Mouse (Mus musculus) retina, adult 2 months (tissue): ENCODE data around the gene Calcrl.

Experiments
- DNase-seq: peaks from one replicate; pipeline ENCODE4 v3.0.0-alpha.2; 2012; ENCODE audit warnings: low read depth, low spot score

The Calcrl gene

DNA sequence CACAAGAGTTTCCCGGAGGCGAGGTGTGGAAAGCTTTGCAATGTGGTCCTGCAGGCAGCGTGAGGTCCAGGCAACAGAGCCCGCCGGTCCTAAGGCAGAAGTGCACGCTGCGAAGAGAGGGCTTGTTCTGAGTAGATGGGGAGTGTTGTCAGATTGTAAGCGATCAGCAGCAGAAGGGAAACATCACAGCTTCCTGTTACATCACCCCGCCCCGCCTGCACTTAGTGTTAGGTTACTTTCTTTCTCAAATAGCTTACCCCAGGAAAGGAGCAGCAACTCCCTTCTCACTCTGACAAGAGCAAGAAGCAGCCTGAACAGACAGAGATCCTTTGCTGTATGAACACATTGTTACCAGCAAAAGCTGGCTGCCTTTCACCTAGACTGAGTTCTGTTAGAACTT, at the start of gene Calcrl:
Gene Calcrl (minus strand): TSS at position 274 of the 400 bp plus-strand sequence.
- DNase-seq, result no peak

DNA sequence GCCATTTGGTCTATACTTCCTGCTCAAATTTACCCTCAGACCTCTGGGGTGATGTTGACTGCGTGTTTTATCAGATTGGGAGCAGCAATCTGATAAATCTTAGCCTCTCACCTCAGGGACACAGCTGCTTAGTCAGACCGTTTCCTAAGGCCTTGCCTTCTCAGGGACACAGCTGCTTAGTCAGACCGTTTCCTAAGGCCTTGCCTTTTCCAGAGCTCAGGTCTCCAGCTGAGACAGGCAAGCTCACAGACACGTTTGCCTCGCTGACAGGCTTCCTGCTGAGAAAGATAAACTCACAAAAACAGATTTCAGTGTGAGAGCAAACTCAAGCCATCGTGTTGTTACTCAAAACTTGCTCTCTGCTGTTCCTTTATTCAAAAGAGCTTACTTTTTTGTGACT, 49.4 kb upstream of the Calcrl start:
- DNase-seq, result no peak

DNA sequence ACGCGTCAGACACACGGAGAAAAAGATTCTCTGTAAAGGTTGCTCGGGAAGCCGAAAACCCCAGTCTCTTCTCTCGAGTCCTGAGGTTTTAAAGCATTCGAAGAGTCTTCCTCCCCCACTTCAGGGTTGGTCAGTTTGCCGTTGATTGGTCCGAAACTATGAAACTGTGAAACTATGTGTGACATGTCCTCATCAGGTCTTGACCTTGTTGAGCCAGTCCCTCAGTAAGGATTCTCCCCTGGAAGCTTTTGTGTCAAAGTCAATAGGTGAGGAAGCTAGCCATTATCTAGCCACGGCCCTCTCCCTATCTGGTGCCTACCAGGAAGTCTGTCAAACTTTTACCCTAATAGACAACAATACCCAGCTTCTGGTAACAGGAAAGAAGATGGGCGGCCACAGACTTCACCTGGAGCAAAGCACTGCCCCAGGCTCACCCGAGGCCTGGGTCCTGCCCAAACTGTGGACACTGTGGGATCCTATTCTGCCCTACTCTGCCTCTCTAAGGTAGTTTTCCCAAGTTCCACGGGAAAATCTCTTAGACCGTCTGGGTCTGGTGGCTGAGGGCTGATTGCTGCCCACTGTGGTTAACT, 48.8 kb upstream of the Calcrl start:
- no peak for DNase-seq

DNA sequence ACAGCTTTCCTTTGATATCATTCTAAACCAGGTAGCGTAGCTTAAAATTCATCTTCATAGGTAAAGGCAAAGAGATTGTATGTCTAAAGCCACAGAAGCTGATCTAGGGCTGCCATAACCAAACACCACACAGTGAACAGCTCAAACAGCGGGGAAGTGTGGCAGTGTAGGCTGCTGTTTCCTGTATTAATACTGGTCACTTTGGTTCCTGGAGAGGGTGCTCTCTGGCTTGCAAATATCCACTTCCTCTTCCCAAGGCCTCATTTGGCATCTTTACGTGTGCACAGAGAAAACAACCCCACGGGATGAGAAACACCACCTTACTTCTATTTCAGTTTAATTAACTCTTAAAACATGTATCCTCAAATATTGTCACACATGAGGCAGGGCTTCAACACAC, 42.2 kb upstream of the Calcrl start:
- DNase-seq, result no peak

DNA sequence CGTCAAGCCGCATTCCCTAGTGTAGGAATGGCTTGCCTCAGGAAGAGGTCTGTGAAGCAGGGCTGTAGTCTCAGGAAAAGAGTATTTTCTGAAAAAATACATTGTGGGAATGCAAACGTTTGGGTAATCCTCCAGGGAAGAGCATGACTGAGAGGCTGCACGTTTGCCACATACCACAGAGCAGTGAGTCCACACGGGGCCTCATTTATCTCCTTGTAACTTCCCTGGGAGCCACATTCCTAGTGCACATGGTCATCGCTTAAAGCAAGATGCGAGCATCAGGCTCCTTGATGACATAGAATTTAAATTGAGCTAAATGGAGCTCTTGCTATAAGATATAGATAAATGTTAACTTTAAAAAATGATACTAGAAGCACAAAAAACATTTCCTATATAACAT, 39.7 kb upstream of the Calcrl start:
- no peak for DNase-seq

DNA sequence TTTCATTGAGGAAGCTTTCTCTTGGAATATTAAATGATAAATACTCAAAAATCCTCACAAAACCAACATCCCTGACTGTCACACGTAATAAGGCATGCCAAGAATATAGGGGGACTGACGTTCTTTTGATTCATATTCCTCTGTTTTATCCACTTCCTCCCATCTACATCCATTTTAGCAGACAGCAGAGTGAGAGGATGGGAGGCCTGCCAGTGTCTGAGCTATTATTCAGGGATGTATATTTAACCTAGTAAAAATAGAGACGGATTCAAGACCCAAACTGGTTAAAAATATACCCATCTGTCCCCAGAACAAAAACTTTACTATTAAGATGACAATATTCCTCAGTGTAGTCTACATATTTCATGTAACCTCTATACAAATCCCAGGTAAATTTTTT, 37.2 kb upstream of the Calcrl start:
- DNase-seq, result no peak

DNA sequence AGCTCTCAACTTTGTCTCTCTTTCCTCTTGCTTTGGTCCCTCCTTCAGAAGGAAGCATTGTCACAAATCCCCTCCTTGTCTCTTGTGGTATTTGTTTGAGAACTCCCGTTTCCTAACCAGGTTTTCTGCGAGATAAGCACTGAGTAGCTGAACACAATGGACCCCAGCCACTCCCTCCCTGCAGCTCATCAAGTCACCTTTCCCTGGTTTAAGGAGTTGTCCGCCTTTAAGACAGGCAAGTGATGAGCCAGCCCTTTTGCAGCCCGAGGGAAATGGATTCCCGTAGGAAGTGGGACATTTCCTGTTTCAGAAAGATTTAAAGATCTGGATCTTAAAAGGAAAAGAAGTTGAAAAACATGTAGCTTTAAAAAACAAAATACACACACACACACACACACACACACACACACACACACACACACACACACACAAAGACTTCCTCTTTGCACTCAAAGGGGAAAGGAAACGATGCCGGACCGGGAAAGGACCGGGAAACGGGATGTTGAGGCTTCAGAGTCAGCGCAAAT, 34.5 kb upstream of the Calcrl start:
- no peak for DNase-seq

DNA sequence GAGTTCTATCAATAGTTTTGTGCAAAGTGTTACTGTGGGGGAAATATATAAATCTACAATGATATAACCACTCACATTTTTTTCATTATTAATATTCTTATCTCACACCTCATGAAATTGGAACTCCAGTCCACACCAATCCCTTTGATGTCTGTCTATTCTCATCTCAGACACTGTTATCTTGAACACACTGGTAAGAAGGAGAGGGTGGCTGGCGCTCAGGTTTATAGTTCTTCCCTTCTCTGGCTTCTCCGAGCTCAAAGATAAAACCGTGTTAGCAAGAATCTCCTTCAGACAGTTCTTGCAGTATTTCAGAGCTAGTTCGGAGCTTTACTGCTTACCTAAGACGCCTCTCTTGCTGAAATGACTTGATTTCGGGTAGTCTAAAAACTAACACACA, 32.0 kb upstream of the Calcrl start:
- DNase-seq, result no peak

DNA sequence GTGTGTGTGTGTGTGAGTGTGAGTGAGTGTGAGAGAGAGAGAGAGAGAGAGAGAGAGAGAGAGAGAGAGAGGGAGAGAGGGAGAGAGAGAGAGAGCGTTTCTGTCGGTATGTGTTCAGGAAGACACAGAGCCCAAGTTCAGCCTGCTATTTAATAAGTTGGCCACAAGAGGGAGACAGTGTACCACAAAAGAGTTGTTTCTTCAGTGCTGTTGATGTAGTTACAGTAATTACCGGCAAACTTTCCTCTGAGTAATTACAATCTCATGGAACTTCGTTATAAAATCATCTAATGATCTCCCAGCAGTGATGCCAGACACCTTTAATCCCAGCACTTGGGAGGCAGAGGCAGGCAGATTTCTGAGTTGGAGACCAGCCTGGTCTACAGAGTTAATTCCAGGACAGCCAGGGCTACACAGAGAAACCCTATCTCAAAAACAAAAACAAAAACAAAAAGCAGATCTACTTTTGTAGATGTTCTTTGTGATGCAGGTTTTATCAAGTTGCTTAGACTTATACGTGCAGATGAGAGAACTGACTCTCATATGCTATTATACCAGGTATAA, 30.1 kb upstream of the Calcrl start:
- peak; percentile 61 for DNase-seq

DNA sequence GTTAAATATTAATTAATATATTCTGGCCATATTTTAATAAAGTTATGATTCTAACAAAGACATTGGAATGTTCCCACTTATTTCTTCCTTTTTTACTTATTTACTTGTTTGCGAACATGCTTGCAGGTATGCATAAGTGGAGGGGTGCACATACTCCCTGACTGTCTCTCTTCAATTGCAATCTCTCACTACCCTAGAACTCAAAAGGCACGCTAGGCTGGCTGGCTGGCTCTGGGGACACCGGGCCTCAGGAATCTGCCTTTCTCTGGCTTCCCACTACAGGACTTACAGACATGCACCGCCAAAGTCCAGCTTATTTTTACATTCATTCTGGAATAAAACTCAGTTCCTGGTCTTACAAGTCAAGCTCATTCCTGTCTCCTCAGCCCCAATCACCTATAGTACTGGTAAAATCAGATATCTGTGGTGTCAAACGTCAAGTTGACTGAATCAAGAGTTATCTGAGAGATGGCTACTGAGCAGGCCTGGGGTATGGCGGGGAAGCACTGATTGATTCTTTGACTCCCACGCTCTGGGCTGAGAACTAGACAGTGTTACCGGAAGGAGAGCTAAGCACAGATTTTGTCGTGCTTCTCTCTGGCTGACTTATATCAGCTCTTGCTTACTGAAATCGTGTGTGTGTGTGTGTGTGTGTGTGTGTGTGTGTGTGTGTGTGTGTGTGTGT, 29.5 kb upstream of the Calcrl start:
- no peak for DNase-seq

DNA sequence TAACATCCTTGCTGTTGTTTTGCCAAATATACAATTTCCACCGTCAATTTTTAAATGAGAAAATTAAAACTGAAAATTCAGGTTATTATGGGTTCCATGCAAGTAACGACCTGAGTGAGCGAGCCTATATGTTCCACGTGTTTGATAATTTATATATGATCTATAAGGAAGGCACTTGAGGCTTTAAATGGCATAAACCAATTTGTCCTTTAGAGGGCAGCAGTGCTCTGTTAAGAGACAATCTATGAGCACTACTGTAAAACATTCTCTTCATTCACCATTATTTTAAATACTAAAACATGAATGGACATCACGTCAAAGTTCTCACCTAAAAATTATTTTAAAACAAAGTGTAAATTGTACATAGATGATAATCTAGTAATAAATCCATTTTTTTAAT, 28.8 kb upstream of the Calcrl start:
- peak; percentile 29 for DNase-seq

DNA sequence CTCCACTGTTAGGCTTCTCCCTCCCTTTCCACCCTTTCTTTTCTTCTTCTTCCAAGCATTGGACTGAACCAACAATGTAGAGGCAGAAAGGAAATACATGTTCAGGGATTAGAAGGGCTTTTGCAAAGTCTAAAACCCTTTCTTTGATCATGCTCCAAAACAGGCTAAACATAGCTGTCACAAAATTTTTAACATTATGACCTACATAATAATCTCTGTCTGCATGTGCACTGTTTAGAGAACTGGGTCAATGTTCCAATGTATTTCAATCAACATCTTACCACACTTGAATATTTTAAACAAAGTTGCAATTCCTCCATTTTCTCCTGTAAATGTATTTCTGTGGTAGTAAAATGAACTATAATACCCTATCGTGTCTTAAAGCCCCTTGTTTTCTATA, 20.3 kb upstream of the Calcrl start:
- no peak for DNase-seq

DNA sequence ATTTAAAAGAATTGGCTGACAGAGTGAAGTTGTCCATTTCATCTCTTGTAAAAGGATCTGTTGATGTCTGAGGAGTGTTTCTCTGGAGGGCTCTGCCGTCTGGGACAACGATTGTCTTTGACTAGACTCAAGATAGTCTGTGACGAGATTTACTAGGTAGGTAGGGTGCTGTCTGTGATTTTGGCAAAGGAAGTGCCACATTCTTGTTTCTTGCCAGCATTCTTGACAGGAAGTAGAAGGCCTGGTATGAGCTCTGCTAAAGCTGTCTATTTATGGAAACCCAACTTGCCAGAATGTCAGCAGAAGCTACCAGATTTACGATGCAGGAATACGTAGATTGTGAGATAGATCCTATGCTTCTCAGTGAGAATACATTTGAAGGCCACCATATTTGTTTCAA, 16.7 kb upstream of the Calcrl start:
- no peak for DNase-seq

DNA sequence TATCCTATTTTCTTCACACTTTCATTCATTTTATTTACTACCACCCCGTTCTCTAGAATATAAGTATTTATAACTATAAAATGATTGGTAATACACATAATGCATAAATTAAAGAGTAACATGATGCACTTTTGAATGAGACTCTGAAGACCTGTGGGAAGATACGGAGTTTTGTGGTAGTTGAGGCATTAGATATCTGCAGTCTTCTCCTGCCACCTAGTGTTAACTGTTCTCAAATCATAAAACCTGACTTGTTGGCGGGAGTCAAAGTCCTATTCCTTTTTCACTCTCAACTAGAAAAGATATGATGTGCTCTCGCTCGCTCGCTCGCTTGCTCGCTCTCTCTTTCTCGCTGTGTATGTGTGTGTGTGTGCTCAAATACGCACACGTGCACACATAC, 4.5 kb upstream of the Calcrl start:
- no peak for DNase-seq

DNA sequence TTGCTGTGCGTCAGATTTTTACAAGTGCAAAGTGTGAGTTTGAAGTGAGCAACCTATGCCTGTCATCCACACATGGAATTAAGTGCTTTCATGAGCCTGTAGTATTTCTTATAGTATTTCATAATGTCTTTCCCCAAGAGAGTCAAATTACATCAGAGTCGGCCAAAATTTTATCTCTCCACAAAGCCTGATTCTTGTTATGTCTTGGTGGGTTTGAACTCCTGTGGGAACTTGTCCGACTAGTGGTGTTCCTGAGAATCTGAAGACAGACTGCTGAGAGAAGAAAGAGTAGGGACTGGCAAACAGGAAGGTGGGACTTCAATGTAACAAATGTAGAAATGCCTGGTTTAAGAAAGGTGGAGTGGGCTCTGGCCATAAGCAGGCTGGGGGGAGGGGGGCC, 3.6 kb upstream of the Calcrl start:
- DNase-seq, result no peak

DNA sequence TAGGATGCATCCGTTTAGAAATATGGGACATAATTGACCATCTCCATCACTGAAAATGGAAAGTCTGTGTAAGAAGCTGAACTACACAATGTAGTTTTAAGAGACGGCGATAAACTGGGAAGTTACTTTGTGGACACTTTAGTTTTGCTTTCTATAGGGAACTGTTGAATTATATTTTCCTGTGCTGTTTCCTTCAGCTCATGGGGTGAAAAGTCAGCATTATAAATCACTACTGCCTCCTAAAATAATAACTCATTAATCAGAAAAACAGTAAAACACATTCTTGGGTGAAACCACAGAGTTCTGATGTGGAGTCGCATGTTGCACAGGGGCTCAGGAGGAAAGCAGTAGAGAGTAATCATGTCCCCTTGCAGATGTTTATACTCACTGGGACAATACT, 1.3 kb upstream of the Calcrl start:
- no peak for DNase-seq

DNA sequence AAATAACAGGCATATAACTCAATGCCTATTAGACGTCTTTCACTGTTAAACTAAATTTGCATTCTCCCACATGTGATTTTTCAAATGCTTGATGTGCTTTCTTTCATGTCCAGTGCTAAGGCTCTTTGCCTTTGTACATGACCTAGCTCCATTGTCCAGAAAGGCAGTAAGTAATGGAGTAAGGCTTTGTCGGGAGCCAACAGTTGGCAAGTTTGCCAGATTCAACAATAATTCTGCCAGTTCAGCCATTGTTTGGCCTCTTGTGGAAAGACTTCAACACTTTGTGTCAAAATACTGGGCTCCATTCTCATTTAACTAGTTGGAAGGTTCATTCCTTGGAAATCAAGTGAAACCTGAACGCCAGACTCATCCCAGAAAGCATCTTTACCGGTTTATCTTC, 8.7 kb downstream of the Calcrl start:
- no peak for DNase-seq

DNA sequence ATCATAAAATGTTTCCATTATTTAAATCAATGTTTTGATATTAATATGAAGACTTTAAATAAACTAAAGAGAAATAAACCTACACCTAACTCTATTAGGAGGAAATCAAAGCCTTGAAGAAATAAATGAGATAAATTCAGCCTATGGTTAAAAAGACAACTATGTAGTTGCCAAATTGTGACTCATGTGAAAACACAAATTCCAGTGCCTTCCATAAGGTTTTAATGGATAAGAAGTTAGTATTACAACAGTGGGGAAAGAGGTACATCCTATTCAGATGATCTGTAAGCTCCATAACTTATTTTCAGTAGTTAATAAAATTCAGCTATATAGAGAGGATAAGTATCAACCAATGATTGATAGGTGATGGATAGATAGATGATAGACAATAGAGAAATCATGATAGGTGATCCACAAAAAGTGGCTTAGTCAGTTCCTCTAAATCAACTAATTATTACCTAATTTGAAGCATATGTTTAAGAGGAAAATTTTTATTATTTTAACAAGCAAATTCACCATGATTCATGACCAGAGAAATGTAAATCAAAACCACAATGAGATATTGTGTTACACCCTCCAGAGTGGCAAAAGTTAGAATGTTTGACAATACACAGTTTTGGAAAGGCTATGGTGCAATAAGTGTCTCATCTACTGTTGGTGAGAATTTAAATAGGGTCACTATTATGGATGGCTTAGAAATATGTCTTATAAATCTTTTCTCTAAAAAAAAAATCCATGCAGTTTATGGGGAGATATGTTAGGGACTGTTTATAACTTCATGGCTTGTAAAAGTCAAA, 15.2 kb downstream of the Calcrl start:
- DNase-seq, result no peak

DNA sequence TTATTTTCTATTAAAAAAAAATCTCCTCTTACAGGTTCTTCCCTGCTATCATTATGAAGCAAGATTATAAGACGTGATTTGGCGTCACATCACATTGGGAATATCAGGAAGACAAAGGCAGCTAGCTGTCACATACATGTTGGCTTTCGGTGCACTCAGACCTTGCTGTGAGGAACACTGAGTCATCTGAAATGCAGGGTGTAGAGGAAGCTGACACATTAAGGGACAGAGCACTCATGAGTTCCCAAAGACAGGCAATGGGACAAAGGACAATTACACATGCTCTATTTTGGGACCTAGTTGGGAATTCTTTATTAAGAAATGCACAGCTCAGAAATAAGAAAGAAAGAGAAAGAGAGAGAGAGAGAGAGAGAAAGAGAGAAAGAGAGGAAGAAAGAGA, 20.4 kb downstream of the Calcrl start:
- no peak for DNase-seq

DNA sequence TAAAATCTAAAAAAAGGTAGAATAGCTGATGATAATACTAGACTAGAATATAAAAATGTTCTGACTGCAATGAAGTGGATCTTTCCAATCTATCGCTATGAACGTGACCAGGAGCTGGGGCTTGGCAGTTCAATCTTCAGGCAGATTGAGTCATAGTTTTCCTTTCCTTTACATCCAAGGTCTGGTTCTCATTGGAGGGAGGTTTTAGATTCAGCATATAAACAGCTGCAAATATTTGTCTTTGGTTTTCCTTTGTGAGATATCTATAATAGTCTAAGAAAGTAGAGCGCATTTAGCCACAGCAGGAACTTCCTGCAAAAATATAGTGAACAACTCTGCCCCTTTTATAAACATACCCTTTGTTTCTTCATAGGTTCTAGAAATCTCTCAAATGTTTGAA, 22.5 kb downstream of the Calcrl start:
- DNase-seq, result no peak

DNA sequence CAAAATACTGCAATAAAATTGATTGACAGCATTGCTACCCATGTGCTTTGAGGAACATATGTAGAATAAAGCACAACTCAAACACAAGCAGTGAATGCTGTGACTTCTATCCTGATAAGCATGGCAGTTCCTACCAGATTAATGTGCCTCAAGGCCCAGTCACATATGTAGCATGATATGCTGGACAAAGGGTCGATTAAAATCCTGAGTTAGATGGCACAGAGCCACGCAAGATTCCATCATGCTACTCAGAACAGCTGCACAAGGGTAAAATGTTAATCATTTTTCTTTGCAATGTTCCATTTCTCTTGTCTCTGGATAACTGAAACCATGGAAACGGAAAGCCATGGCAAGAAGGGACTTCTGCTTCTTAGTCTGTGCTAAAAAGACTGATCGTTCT, 28.7 kb downstream of the Calcrl start:
- DNase-seq, result no peak

DNA sequence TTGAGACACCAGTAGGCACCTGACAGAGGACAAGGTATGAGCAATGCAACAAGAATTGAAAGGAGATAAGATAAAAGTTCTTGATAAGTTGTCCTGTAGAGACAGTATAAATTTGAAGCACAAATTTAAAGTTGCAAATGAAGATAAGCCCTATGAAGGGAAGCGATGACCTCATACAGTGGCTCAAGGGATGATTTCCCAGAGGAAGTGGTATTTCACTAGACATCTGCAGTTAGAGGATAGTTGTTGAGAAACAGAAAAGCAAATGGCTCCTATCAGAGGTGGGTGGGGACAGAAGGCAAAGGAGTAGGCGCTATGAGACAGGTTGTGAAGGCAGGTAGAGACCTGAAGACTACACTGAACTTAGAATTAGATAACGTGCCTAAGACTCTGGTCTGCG, 32.0 kb downstream of the Calcrl start:
- no peak for DNase-seq

DNA sequence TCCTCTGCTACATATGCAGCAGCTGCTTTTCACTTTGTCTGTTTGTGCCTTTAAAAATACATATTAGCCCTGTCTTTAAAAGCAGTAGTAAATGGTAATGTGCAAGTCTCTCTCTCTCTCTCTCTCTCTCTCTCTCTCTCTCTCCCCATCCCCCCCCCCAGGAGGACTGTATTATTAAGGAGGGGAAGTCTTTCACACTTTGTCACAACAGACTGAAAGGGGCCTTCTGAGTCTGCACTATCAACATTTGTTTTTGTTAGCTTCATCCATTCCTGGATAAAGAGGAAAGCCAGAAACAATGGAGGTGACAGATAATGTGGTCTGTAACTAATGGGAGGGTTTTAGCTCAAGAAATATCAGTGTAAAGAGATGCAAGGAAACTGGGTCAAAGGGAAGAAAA, 36.1 kb downstream of the Calcrl start:
- no peak for DNase-seq
